Mouse (Mus musculus) neural tube, embryonic 13.5 days (tissue): ENCODE results near the gene Msi2. TPM values are rescaled to one million over a fixed set of nuclear protein-coding genes. Genes with fewer than 3 reads are reported as not detected.
A peak's percentile ranks its signal among the peaks of the same experiment; 100 is the strongest.

ENCODE experiments used
- ATAC-seq: fragments of 200-750 bp; cut with Nextera tagmentation; 2 replicates; pipeline ENCODE4 v1.8.0; 2017; ENCODE audit warnings: low read depth, mild to moderate bottlenecking, moderate TSS enrichment, moderate library complexity
- H3K27ac ChIP-seq: fragments of 300-500 bp; sonication (generic); replicated peaks from 2 replicates; pipeline ENCODE4 v1.5.1; 2015; ENCODE audit warnings: moderate library complexity, mild to moderate bottlenecking, inconsistent platforms
- H3K27me3 ChIP-seq: fragments of 300-500 bp; sonication (generic); 2 replicates; pipeline ENCODE4 v1.6.1; 2015; ENCODE audit warnings: mild to moderate bottlenecking, inconsistent platforms
- H3K36me3 ChIP-seq: fragments of 300-500 bp; sonication (generic); 2 replicates; pipeline ENCODE4 v1.6.1; 2015; ENCODE audit warnings: mild to moderate bottlenecking, inconsistent platforms
- H3K4me1 ChIP-seq: fragments of 300-500 bp; sonication (generic); replicated peaks from 2 replicates; pipeline ENCODE4 v1.6.1; 2015; ENCODE audit warnings: inconsistent platforms
- H3K4me2 ChIP-seq: fragments of 300-500 bp; sonication (generic); 2 replicates; pipeline ENCODE4 v1.6.1; 2015; ENCODE audit warnings: inconsistent platforms, mild to moderate bottlenecking, moderate library complexity
- H3K4me3 ChIP-seq: fragments of 300-500 bp; sonication (generic); 2 replicates; pipeline ENCODE4 v1.5.1; 2015; ENCODE audit warnings: mild to moderate bottlenecking, inconsistent platforms
- H3K9ac ChIP-seq: fragments of 300-500 bp; sonication (generic); 2 replicates; pipeline ENCODE4 v1.6.1; 2015; ENCODE audit warnings: moderate library complexity, mild to moderate bottlenecking, inconsistent platforms
- H3K9me3 ChIP-seq: fragments of 300-500 bp; sonication (generic); 2 replicates; pipeline ENCODE4 v1.6.1; 2016; ENCODE audit warnings: inconsistent platforms
- WGBS: fragments of 180-500 bp; shearing (Covaris S2); methylation state at CpG from one replicate; pipeline ENCODE4 v1.1.7; 2015; 5-methylcytosine and 5-hydroxymethylcytosine counted together
- polyA plus RNA-seq: library from polyadenylated mRNA; unstranded; fragments of >200 nt; fragmentation: Nextera tagmentation; extraction: Ambion mirVana; gene quantifications from 2 replicates; pipeline ENCODE4 v1.2.1, GENCODE M21; 2015

The Msi2 gene
- polyA plus RNA-seq, 1 experiment from 2014 or later, result 20.9 TPM

DNA sequence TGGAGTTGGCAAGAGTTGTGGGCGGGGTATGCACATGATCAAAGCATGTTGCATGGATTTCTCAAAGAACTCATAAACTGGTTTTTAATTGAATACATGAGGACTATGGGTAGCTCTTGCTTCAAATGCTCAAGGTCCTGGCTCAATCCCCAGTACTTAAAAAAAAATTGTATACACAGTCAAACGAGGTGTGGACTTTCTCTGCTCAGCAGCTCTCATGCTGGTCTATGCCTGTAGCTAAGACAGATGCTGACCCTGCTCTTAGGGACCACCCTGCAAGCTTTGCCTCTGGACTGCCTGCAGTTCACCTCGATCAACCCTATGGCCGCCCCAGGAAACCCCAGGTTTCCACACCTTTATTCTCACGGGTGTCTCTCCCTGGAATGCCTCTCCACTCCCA is 127.7 kb downstream of the Msi2 start:
- Histone ChIP-seq H3K27ac (peak overlapping the region; percentile 20; the same call in 1 of the 2 replicates), H3K9ac (no peak overlapping the region), H3K36me3 (no peaks in the 10 kb centered on the region)

DNA sequence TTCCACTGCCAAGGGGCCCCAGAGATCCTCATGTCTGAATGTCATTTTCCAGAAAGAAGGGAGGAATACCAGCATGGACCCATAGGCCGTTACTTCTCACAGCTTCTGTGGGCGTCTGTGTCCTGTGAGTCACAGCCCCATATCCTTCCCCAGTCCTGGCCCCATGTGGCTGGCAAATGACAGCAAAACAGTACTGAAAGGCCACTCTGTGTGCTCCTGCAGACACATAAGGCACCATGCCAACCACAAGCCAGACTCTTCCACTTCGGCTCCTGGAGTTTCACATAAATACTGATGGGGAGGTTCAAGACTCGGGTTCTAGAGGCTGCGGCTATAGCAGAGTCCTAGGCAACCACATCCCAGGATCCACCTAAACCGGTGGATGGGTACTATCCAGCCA is 128.7 kb downstream of the Msi2 start:
- 55% methylated on average over 6 of the region's 6 CpGs for WGBS
- Histone ChIP-seq H3K4me3 (no peak overlapping the region), H3K9ac (no peak overlapping the region), H3K4me1 (peaks cover 92% of the 10 kb centered on the region), H3K9me3 (no peaks in the 10 kb centered on the region), H3K36me3 (no peaks in the 10 kb centered on the region), H3K27ac (peak overlapping the region; percentile 89), H3K4me2 (no peak overlapping the region), H3K27me3 (no peaks in the 10 kb centered on the region)
- no peak for ATAC-seq

More for the DNA sequence above, 127.7 kb downstream of the Msi2 start:
- no peaks in the 10 kb centered on the region for H3K9me3 ChIP-seq
- H3K4me2 ChIP-seq, result no peak overlapping the region
- WGBS, result 78% methylated on average over 5 of the region's 5 CpGs
- no peaks in the 10 kb centered on the region for H3K27me3 ChIP-seq
- no peak for ATAC-seq
- H3K4me3 ChIP-seq, result no peak overlapping the region
- peaks cover 92% of the 10 kb centered on the region for H3K4me1 ChIP-seq

DNA sequence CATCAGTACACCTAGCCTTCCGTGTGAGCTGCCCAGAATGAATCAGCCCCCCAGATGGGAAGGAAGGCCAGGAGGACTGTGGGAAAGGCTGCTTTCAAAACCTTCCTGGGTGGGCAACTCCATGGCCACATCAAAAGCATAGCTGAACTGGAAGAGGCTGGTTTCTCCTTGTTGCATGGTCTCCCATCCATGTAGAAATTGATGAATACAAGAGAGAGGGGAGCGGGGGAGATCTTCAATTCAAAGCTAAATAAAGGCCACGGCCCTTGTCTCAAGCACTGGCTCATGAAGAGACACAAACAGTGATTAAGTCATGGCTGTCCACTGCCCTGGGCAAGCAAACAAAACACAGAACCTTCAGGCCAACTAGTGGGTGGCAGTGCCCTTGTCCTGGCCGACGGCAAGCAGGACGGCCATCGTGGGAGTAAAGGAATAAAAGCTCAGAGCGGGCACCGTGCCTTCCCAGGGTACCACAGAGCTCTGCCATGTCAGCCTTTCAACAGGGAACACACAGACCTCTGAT is 129.6 kb downstream of the Msi2 start:
- H3K9ac ChIP-seq, result 0 out of 2 replicates have a peak overlapping the region, but pooled peaks have one; percentile 13
- no peaks in the 10 kb centered on the region for H3K9me3 ChIP-seq
- no peak overlapping the region for H3K4me2 ChIP-seq
- H3K36me3 ChIP-seq, result no peaks in the 10 kb centered on the region
- ATAC-seq, result no peak
- WGBS, result 31% methylated on average over 9 of the region's 9 CpGs
- no peak overlapping the region for H3K4me3 ChIP-seq
- H3K27ac ChIP-seq, result peak overlapping the region; percentile 89
- H3K4me1 ChIP-seq, result peaks cover 93% of the 10 kb centered on the region
- no peaks in the 10 kb centered on the region for H3K27me3 ChIP-seq

DNA sequence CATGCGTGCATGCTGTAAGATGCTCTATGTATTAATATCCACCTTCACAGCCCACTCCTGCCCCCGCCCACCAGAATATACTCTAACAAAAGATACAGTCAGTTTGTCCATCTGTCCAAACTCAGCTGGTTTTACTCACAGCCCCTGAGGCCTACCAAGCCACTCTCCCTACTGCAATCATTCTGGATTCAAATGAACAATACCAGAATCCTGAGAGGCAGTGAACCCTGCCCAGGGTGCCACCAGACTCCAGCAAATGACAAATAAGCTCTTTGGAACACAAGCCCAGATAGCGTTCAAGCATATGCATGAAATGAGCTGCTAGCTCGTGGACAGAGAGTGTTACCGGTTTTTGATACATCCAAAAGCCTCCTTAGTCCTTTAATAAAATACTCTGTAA is 130.6 kb downstream of the Msi2 start:
- peak overlapping the region; percentile 89 for H3K27ac ChIP-seq
- H3K4me2 ChIP-seq, result no peak overlapping the region
- H3K4me1 ChIP-seq, result peaks cover 93% of the 10 kb centered on the region
- no peaks in the 10 kb centered on the region for H3K27me3 ChIP-seq
- no peaks in the 10 kb centered on the region for H3K9me3 ChIP-seq
- WGBS, result 39% methylated on average over 5 of the region's 5 CpGs
- peak overlapping the region; percentile 56 for H3K9ac ChIP-seq
- H3K36me3 ChIP-seq, result no peaks in the 10 kb centered on the region
- H3K4me3 ChIP-seq, result no peak overlapping the region
- ATAC-seq, result no peak

DNA sequence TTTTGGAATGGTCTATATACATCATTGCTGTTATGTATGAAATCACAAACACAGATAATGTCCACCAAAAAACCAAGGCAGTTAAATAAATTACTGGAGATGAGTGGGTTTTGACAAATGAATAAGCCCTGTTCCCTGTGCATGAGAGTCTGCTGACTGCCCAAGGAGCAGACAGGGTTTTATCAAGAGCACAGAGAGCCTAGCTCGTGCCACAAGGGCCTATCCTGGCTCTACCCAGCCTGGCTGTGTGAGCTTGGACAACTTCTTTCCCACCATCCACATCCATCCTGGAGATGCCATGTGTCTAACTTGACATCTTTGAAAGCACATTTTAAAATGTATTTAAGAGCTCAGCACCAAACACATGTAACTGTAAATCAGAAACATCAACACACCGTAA is 132.4 kb downstream of the Msi2 start:
- no peak overlapping the region for H3K4me3 ChIP-seq
- peaks cover 100% of the 10 kb centered on the region for H3K4me1 ChIP-seq
- no peaks in the 10 kb centered on the region for H3K27me3 ChIP-seq
- H3K9ac ChIP-seq, result peak overlapping the region; percentile 53; the same call in 1 of the 2 replicates
- 33% methylated on average over 2 of the region's 2 CpGs for WGBS
- no peaks in the 10 kb centered on the region for H3K9me3 ChIP-seq
- no peaks in the 10 kb centered on the region for H3K36me3 ChIP-seq
- ATAC-seq, result no peak
- H3K27ac ChIP-seq, result peak overlapping the region; percentile 89
- H3K4me2 ChIP-seq, result peak overlapping the region; percentile 30

DNA sequence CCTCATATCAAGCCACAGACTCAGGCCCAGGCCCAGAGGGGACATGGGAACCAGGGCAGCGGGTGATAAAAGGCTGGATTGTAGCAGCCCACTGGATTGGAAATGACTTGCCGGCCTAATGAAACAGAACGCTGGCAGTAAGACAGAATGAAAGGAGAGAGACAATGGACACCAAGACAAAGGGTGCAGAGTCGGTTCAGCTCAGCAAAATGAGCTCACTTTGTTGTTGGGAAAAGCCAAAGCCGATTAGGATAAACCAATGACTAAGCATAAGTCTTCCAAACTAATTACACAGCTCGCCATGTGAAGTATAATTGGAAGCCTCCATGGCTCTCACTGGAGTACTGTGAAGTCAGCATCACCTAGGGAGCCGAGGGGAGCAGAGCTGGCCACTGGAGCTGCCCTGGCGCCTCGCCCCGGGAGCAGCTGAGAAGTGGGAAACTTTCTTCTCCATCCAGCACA is 133.1 kb downstream of the Msi2 start:
- no peaks in the 10 kb centered on the region for H3K9me3 ChIP-seq
- no peaks in the 10 kb centered on the region for H3K36me3 ChIP-seq
- H3K4me1 ChIP-seq, result peaks cover 96% of the 10 kb centered on the region
- peak overlapping the region; percentile 30 for H3K4me2 ChIP-seq
- no peak overlapping the region for H3K4me3 ChIP-seq
- H3K27ac ChIP-seq, result peak overlapping the region; percentile 89
- H3K27me3 ChIP-seq, result no peaks in the 10 kb centered on the region
- 10% methylated on average over 10 of the region's 10 CpGs for WGBS
- peak; percentile 54 for ATAC-seq
- peak overlapping the region; percentile 59 for H3K9ac ChIP-seq

DNA sequence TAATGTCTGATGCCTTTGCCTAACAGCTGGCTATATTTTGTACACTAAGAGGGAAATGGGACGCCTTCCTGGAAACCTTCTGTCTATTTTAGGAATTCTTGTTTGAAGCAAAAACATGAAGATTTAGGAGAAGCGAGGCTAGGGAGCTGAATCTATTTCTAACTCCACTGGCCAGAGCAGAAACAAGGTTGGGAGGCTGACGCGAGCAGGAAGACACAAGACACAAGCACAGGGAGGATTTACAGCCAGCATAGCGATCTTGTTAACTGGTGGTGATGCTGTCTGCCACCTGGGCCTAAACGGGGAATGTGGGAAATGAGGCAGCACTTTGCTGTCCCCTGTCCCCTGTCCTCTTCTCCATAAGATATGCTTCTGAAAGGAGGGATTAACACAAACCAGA is 134.4 kb downstream of the Msi2 start:
- H3K27me3 ChIP-seq, result no peaks in the 10 kb centered on the region
- no peak for ATAC-seq
- H3K9me3 ChIP-seq, result no peaks in the 10 kb centered on the region
- H3K27ac ChIP-seq, result peak overlapping the region; percentile 89
- 4% methylated on average over 6 of the region's 6 CpGs for WGBS
- peak overlapping the region; percentile 37; the same call in 1 of the 2 replicates for H3K4me2 ChIP-seq
- no peak overlapping the region for H3K4me3 ChIP-seq
- H3K36me3 ChIP-seq, result no peaks in the 10 kb centered on the region
- H3K4me1 ChIP-seq, result peaks cover 96% of the 10 kb centered on the region
- H3K9ac ChIP-seq, result peak overlapping the region; percentile 59

DNA sequence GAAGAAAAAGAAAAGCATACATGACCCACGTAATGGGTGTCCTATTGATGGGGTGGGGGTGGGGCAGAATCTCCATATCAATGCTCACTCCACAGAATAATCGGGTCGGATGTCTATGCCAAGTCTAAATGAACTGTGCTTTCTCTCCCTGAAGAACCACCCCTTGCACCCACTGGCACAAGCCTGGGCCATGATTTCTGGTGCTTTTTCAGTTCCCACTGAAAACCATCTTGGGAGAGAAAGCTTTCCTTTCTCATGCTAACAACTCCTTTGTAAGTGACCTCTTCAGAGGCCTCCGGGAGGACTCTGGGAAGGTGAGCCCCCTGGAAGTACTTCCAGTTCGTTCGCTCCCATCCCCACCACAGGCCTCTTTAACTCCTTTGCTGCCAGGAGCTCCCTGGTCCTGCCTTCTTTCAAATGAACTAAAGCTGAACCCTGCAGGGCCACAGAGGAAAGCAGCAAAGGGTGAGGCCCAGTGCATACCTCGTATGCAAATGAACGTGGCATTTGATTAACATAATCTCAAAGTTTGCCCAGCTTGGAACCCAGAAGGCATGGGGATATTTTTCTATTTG is 135.0 kb downstream of the Msi2 start:
- Histone ChIP-seq H3K4me3 (no peak overlapping the region), H3K9me3 (no peaks in the 10 kb centered on the region), H3K9ac (peak overlapping the region; percentile 59), H3K27ac (peak overlapping the region; percentile 89), H3K36me3 (no peaks in the 10 kb centered on the region), H3K4me2 (peak overlapping the region; percentile 37), H3K4me1 (peaks cover 96% of the 10 kb centered on the region), H3K27me3 (no peaks in the 10 kb centered on the region)
- ATAC-seq, result peak; percentile 76
- 4% methylated on average over 8 of the region's 8 CpGs for WGBS

DNA sequence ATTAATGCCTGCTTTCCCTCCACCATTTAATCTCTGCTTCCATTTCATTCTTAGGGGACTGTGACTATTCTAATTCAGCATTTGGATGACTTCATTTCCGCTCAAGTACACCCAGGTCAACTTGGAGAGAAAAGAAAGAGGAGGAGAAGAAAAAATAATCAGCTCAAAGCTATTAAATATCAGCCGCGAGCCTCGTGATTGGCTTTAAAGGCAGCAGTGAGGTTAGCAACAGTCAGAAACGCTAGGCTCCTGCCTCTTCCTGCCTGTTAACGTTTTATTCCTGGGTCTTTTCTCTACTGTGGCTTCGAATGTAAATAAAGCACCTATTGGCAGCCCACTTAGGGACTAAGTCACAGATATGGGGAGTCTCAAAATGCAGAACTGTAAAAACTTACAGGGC is 135.5 kb downstream of the Msi2 start:
- Histone ChIP-seq H3K27ac (peak overlapping the region; percentile 89), H3K36me3 (no peaks in the 10 kb centered on the region), H3K4me2 (peak overlapping the region; percentile 37), H3K4me1 (peaks cover 96% of the 10 kb centered on the region), H3K4me3 (no peak overlapping the region), H3K27me3 (no peaks in the 10 kb centered on the region), H3K9me3 (no peaks in the 10 kb centered on the region), H3K9ac (peak overlapping the region; percentile 59)
- 5% methylated on average over 7 of the region's 7 CpGs for WGBS
- ATAC-seq, result peak; percentile 37

DNA sequence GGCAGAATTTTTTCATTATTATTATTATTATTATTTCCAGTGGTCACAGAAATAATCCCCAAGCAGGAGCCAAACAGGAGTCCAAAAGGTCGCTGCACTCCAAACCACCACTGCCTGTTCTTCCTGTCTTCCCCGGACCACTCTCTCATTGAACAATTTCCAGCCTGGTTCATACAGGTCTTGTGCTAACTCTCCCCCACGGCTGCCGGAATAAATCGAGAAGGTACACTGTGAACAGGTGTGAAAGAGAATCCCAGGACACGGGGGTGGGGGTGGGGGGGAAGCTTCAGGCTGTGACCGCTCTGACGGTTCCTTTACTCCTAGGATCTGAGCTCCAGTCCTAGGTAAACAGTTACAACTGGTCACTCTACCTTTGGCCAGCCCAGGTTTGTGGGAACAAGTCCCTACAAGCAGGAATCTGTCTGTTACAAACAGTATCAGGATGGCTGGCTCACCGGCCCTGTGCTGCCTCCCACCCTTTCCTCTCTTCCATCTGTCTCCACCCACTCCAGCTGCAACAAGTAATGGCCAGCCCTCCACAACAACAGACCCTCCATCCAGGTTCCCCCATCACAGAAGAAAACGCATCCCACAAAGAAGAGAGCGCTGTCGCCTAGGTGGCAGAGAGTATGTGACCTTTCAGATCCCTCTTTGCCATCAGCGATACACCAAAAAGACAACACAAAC is 136.1 kb downstream of the Msi2 start:
- peak overlapping the region; percentile 59 for H3K9ac ChIP-seq
- H3K27ac ChIP-seq, result peak overlapping the region; percentile 89
- 18% methylated on average over 13 of the region's 13 CpGs for WGBS
- H3K36me3 ChIP-seq, result no peaks in the 10 kb centered on the region
- ATAC-seq, result no peak
- H3K4me2 ChIP-seq, result peak overlapping the region; percentile 37
- no peaks in the 10 kb centered on the region for H3K9me3 ChIP-seq
- no peak overlapping the region for H3K4me3 ChIP-seq
- no peaks in the 10 kb centered on the region for H3K27me3 ChIP-seq
- peaks cover 96% of the 10 kb centered on the region for H3K4me1 ChIP-seq

DNA sequence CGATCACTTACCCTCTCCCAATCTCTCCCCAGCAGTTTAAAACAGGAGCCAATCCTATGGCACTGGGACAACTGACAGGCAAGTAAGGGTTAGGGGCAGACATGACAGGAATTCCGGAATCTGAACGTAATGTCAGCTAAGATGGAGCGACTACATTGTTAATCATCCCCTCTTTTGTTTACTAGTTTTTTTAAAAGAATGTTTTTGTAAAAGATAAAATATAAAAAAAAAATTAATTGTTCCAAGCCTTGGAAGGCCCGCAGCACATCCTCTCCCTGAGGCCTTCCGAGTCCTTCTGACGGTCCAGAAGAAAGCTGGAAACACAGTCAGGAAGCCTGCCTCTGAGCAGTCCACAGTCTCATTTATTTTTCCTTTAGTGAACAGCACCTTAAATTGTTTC is 136.9 kb downstream of the Msi2 start:
- Histone ChIP-seq H3K36me3 (no peaks in the 10 kb centered on the region), H3K9me3 (no peaks in the 10 kb centered on the region), H3K27ac (peak overlapping the region; percentile 89), H3K4me3 (no peak overlapping the region), H3K4me2 (no peak overlapping the region), H3K9ac (no peak overlapping the region), H3K27me3 (no peaks in the 10 kb centered on the region), H3K4me1 (peaks cover 96% of the 10 kb centered on the region)
- no peak for ATAC-seq
- WGBS, result 47% methylated on average over 7 of the region's 7 CpGs

DNA sequence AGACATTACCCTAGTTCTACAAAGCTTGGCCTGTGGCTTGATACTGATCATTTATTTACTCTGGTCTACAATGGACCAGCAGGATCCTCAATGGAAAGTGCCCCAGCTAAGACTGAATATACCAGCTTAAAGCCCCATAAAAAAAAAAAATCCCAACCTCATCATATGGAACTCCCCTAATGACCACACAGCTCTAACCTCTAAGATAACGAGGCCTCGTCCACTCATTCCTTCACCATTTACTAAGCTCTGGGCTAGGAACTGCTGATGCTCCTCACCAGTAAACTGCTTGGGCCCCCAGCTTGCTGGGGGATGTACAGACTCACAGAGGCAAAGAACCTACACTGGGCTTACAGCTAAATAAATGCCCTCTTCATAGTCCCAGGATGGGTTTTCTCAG is 139.6 kb downstream of the Msi2 start:
- H3K4me2 ChIP-seq, result no peak overlapping the region
- no peaks in the 10 kb centered on the region for H3K27me3 ChIP-seq
- WGBS, result 70% methylated on average over 2 of the region's 2 CpGs
- no peak overlapping the region for H3K4me3 ChIP-seq
- peak overlapping the region; percentile 28; the same call in 1 of the 2 replicates for H3K27ac ChIP-seq
- peaks cover 96% of the 10 kb centered on the region for H3K4me1 ChIP-seq
- no peak for ATAC-seq
- no peaks in the 10 kb centered on the region for H3K36me3 ChIP-seq
- H3K9me3 ChIP-seq, result no peaks in the 10 kb centered on the region
- H3K9ac ChIP-seq, result no peak overlapping the region
